Mouse (Mus musculus): Measurements from ENCODE around the gene Apbb1ip. TPM values are rescaled to one million over a fixed set of nuclear protein-coding genes. Genes with fewer than 3 reads are reported as not detected.
"Not testable (repeated sequence)": the region's sequence is repeated elsewhere in the genome, so short reads cannot be mapped to it uniquely, and the experiment has no call there.

Gene Apbb1ip
- polyA plus RNA-seq, 1 experiment from 2014 or later, result 1.7 TPM

GRCm38 (mm10) chr2:22822293-22822692 is 48.4 kb downstream of the Apbb1ip start:
- no peak for ATAC-seq (ENCODE audit: insufficient number of reproducible peaks, insufficient read depth, low FRiP score, low read depth)
- no peak overlapping the region for H3K4me2 ChIP-seq (ENCODE audit: low read length)
- H3K27me3 ChIP-seq (ENCODE audit: control insufficient read depth, insufficient read depth, low read length), result no peaks in the 10 kb centered on the region
- no peaks in the 10 kb centered on the region for H3K36me3 ChIP-seq (ENCODE audit: control insufficient read depth, insufficient read depth, low read length)
- no peak overlapping the region for H3K27ac ChIP-seq (replicated peaks in 1 of 2; ENCODE audit: control insufficient read depth in 1 of 2, insufficient read depth in 1 of 2, low read depth in 2 of 2, low read length in 2 of 2)
- WGBS, result 41% methylated on average over 2 of the region's 2 CpGs
- no peaks in the 10 kb centered on the region for H3K4me1 ChIP-seq (ENCODE audit: control insufficient read depth in 2 of 2, insufficient read depth in 2 of 2, low read length in 2 of 2)
- no peaks in the 10 kb centered on the region for H3K9me3 ChIP-seq (ENCODE audit: control insufficient read depth, low read length)
- H3K9ac ChIP-seq (ENCODE audit: low read length), result no peak overlapping the region
- H3K4me3 ChIP-seq (ENCODE audit: control insufficient read depth in 1 of 2, insufficient read depth in 1 of 2, low read depth in 1 of 2, low read length in 2 of 2), result no peak overlapping the region

GRCm38 (mm10) chr2:22845514-22845913 is 71.6 kb downstream of the Apbb1ip start:
- no peak overlapping the region for H3K9ac ChIP-seq (ENCODE audit: low read length)
- H3K36me3 ChIP-seq (ENCODE audit: control insufficient read depth, insufficient read depth, low read length), result no peaks in the 10 kb centered on the region
- H3K27me3 ChIP-seq (ENCODE audit: control insufficient read depth, insufficient read depth, low read length), result no peaks in the 10 kb centered on the region
- H3K4me1 ChIP-seq (ENCODE audit: control insufficient read depth in 2 of 2, insufficient read depth in 2 of 2, low read length in 2 of 2), result no peaks in the 10 kb centered on the region
- H3K4me3 ChIP-seq (ENCODE audit: control insufficient read depth in 1 of 2, insufficient read depth in 1 of 2, low read depth in 1 of 2, low read length in 2 of 2), result no peak overlapping the region
- H3K4me2 ChIP-seq (ENCODE audit: low read length), result no peak overlapping the region
- H3K27ac ChIP-seq (replicated peaks in 1 of 2; ENCODE audit: control insufficient read depth in 1 of 2, insufficient read depth in 1 of 2, low read depth in 2 of 2, low read length in 2 of 2), result no peak overlapping the region
- WGBS, result 81% methylated on average over 4 of the region's 4 CpGs
- ATAC-seq (ENCODE audit: insufficient number of reproducible peaks, insufficient read depth, low FRiP score, low read depth), result no peak
- H3K9me3 ChIP-seq (ENCODE audit: control insufficient read depth, low read length), result no peaks in the 10 kb centered on the region

- no peak overlapping the region for H3K27ac ChIP-seq (replicated peaks in 1 of 2; ENCODE audit: control insufficient read depth in 1 of 2, insufficient read depth in 1 of 2, low read depth in 2 of 2, low read length in 2 of 2)
- WGBS, result 64% methylated on average over 4 of the region's 4 CpGs
- ATAC-seq (ENCODE audit: insufficient number of reproducible peaks, insufficient read depth, low FRiP score, low read depth), result no peak
These were observed 78.0 kb downstream of the Apbb1ip start for GRCm38 (mm10) chr2:22851900-22852299.

GRCm38 (mm10) chr2:22857501-22857900 is 83.6 kb downstream of the Apbb1ip start:
- Histone ChIP-seq H3K4me2 (ENCODE audit: low read length) (no peak overlapping the region), H3K27ac (replicated peaks in 1 of 2; ENCODE audit: control insufficient read depth in 1 of 2, insufficient read depth in 1 of 2, low read depth in 2 of 2, low read length in 2 of 2) (no peak overlapping the region), H3K36me3 (ENCODE audit: control insufficient read depth, insufficient read depth, low read length) (no peaks in the 10 kb centered on the region), H3K4me3 (ENCODE audit: control insufficient read depth in 1 of 2, insufficient read depth in 1 of 2, low read depth in 1 of 2, low read length in 2 of 2) (no peak overlapping the region), H3K4me1 (ENCODE audit: control insufficient read depth in 2 of 2, insufficient read depth in 2 of 2, low read length in 2 of 2) (no peaks in the 10 kb centered on the region), H3K9me3 (ENCODE audit: control insufficient read depth, low read length) (no peaks in the 10 kb centered on the region), H3K9ac (ENCODE audit: low read length) (no peak overlapping the region), H3K27me3 (ENCODE audit: control insufficient read depth, insufficient read depth, low read length) (no peaks in the 10 kb centered on the region)
- ATAC-seq (ENCODE audit: insufficient number of reproducible peaks, insufficient read depth, low FRiP score, low read depth), result no peak
- 84% methylated on average over 3 of the region's 3 CpGs for WGBS

More at GRCm38 (mm10) chr2:22851900-22852299, 78.0 kb downstream of the Apbb1ip start:
- Histone ChIP-seq H3K4me3 (ENCODE audit: control insufficient read depth in 1 of 2, insufficient read depth in 1 of 2, low read depth in 1 of 2, low read length in 2 of 2) (no peak overlapping the region), H3K9me3 (ENCODE audit: control insufficient read depth, low read length) (no peaks in the 10 kb centered on the region), H3K27me3 (ENCODE audit: control insufficient read depth, insufficient read depth, low read length) (no peaks in the 10 kb centered on the region), H3K36me3 (ENCODE audit: control insufficient read depth, insufficient read depth, low read length) (no peaks in the 10 kb centered on the region), H3K4me2 (ENCODE audit: low read length) (no peak overlapping the region), H3K9ac (ENCODE audit: low read length) (no peak overlapping the region), H3K4me1 (ENCODE audit: control insufficient read depth in 2 of 2, insufficient read depth in 2 of 2, low read length in 2 of 2) (no peaks in the 10 kb centered on the region)

GRCm38 (mm10) chr2:22862194-22862593 is 88.3 kb downstream of the Apbb1ip start:
- no peaks in the 10 kb centered on the region for H3K4me1 ChIP-seq (ENCODE audit: control insufficient read depth in 2 of 2, insufficient read depth in 2 of 2, low read length in 2 of 2)
- H3K4me3 ChIP-seq (ENCODE audit: control insufficient read depth in 1 of 2, insufficient read depth in 1 of 2, low read depth in 1 of 2, low read length in 2 of 2), result no peak overlapping the region
- H3K36me3 ChIP-seq (ENCODE audit: control insufficient read depth, insufficient read depth, low read length), result no peaks in the 10 kb centered on the region
- H3K4me2 ChIP-seq (ENCODE audit: low read length), result no peak overlapping the region
- WGBS, result 71% methylated on average over 2 of the region's 2 CpGs
- no peaks in the 10 kb centered on the region for H3K9me3 ChIP-seq (ENCODE audit: control insufficient read depth, low read length)
- no peak for ATAC-seq (ENCODE audit: insufficient number of reproducible peaks, insufficient read depth, low FRiP score, low read depth)
- no peak overlapping the region for H3K27ac ChIP-seq (replicated peaks in 1 of 2; ENCODE audit: control insufficient read depth in 1 of 2, insufficient read depth in 1 of 2, low read depth in 2 of 2, low read length in 2 of 2)
- no peak overlapping the region for H3K9ac ChIP-seq (ENCODE audit: low read length)
- H3K27me3 ChIP-seq (ENCODE audit: control insufficient read depth, insufficient read depth, low read length), result no peaks in the 10 kb centered on the region

- not testable (repeated sequence) for H3K9me3 ChIP-seq (ENCODE audit: control insufficient read depth, low read length); H3K9ac ChIP-seq (ENCODE audit: low read length); H3K27ac ChIP-seq (replicated peaks in 1 of 2; ENCODE audit: control insufficient read depth in 1 of 2, insufficient read depth in 1 of 2, low read depth in 2 of 2, low read length in 2 of 2); H3K4me1 ChIP-seq (ENCODE audit: control insufficient read depth in 2 of 2, insufficient read depth in 2 of 2, low read length in 2 of 2); H3K27me3 ChIP-seq (ENCODE audit: control insufficient read depth, insufficient read depth, low read length); H3K4me3 ChIP-seq (ENCODE audit: control insufficient read depth in 1 of 2, insufficient read depth in 1 of 2, low read depth in 1 of 2, low read length in 2 of 2); H3K4me2 ChIP-seq (ENCODE audit: low read length); H3K36me3 ChIP-seq (ENCODE audit: control insufficient read depth, insufficient read depth, low read length)
- WGBS, result 2% methylated on average over 6 of the region's 6 CpGs
- ATAC-seq (ENCODE audit: insufficient number of reproducible peaks, insufficient read depth, low FRiP score, low read depth), result peak; percentile 54; the same call in 1 of the 2 replicates
These were observed 90.6 kb downstream of the Apbb1ip start for GRCm38 (mm10) chr2:22864394-22865037.

GRCm38 (mm10) chr2:22865818-22866217 is 91.9 kb downstream of the Apbb1ip start:
- Histone ChIP-seq H3K27me3 (ENCODE audit: control insufficient read depth, insufficient read depth, low read length) (no peaks in the 10 kb centered on the region), H3K27ac (replicated peaks in 1 of 2; ENCODE audit: control insufficient read depth in 1 of 2, insufficient read depth in 1 of 2, low read depth in 2 of 2, low read length in 2 of 2) (no peak overlapping the region), H3K4me1 (ENCODE audit: control insufficient read depth in 2 of 2, insufficient read depth in 2 of 2, low read length in 2 of 2) (no peaks in the 10 kb centered on the region), H3K4me2 (ENCODE audit: low read length) (no peak overlapping the region), H3K9me3 (ENCODE audit: control insufficient read depth, low read length) (no peaks in the 10 kb centered on the region), H3K4me3 (ENCODE audit: control insufficient read depth in 1 of 2, insufficient read depth in 1 of 2, low read depth in 1 of 2, low read length in 2 of 2) (no peak overlapping the region), H3K9ac (ENCODE audit: low read length) (no peak overlapping the region), H3K36me3 (ENCODE audit: control insufficient read depth, insufficient read depth, low read length) (no peaks in the 10 kb centered on the region)
- no peak for ATAC-seq (ENCODE audit: insufficient number of reproducible peaks, insufficient read depth, low FRiP score, low read depth)
- whole genome bisulfite sequencing, result 79% methylated on average over 1 of the region's 1 CpGs

GRCm38 (mm10) chr2:22866894-22867424 is 93.1 kb downstream of the Apbb1ip start:
- no peak overlapping the region for H3K9ac ChIP-seq (ENCODE audit: low read length)
- no peak overlapping the region for H3K4me3 ChIP-seq (ENCODE audit: control insufficient read depth in 1 of 2, insufficient read depth in 1 of 2, low read depth in 1 of 2, low read length in 2 of 2)
- H3K4me1 ChIP-seq (ENCODE audit: control insufficient read depth in 2 of 2, insufficient read depth in 2 of 2, low read length in 2 of 2), result no peaks in the 10 kb centered on the region
- no peaks in the 10 kb centered on the region for H3K9me3 ChIP-seq (ENCODE audit: control insufficient read depth, low read length)
- H3K36me3 ChIP-seq (ENCODE audit: control insufficient read depth, insufficient read depth, low read length), result no peaks in the 10 kb centered on the region
- no peaks in the 10 kb centered on the region for H3K27me3 ChIP-seq (ENCODE audit: control insufficient read depth, insufficient read depth, low read length)
- no peak overlapping the region for H3K27ac ChIP-seq (replicated peaks in 1 of 2; ENCODE audit: control insufficient read depth in 1 of 2, insufficient read depth in 1 of 2, low read depth in 2 of 2, low read length in 2 of 2)
- no peak for ATAC-seq (ENCODE audit: insufficient number of reproducible peaks, insufficient read depth, low FRiP score, low read depth)
- 63% methylated on average over 7 of the region's 7 CpGs for WGBS
- H3K4me2 ChIP-seq (ENCODE audit: low read length), result no peak overlapping the region
